In genomic region chr3:42757830-42758385, GRCm38 (mm10) we compare ENCODE assay signal across 15 mouse cellular contexts.
"Had no signal": no experiment of that assay in that cellular context is flagged by ENCODE, and none has a peak within 500 bp of the region (broad histone marks: within the 10 kb centered on the region; RNA-seq: fewer than 3 reads in every experiment).

No protein-coding gene starts in this region.

- DNase-seq: kidney, adult 18-20 months; kidney, postnatal 10 days; kidney, postnatal 4 days; lung, embryonic 14.5 days; lung, postnatal 10 days; lung, postnatal 4 days; right cerebral cortex, postnatal 14 days; thymus, adult 2 months; thymus, postnatal 25 days had no signal

- H3K36me3 ChIP-seq: limb, embryonic 15.5 days; liver, embryonic 12.5 days; midbrain, embryonic 10.5 days; midbrain, embryonic 15.5 days; neural tube, embryonic 12.5 days had no signal

- H3K4me3 ChIP-seq: limb, embryonic 15.5 days; liver, embryonic 12.5 days; midbrain, embryonic 10.5 days; midbrain, embryonic 15.5 days; neural tube, embryonic 12.5 days had no signal

- H3K9me3 ChIP-seq: limb, embryonic 15.5 days; liver, embryonic 12.5 days; midbrain, embryonic 10.5 days; midbrain, embryonic 15.5 days; neural tube, embryonic 12.5 days had no signal

- H3K27me3 ChIP-seq: limb, embryonic 15.5 days; liver, embryonic 12.5 days; midbrain, embryonic 15.5 days; neural tube, embryonic 12.5 days had no signal

- H3K4me2 ChIP-seq: limb, embryonic 15.5 days; liver, embryonic 12.5 days; lung, embryonic 14.5 days; midbrain, embryonic 15.5 days; neural tube, embryonic 12.5 days had no signal

- H3K9ac ChIP-seq: limb, embryonic 15.5 days; liver, embryonic 12.5 days; lung, embryonic 14.5 days; midbrain, embryonic 15.5 days; neural tube, embryonic 12.5 days had no signal

- H3K27ac ChIP-seq: limb, embryonic 15.5 days; liver, embryonic 12.5 days; midbrain, embryonic 10.5 days; midbrain, embryonic 15.5 days; neural tube, embryonic 12.5 days; stomach, postnatal 0 days had no signal

- ATAC-seq: liver, embryonic 12.5 days; midbrain, embryonic 15.5 days had no signal

- H3K4me1 ChIP-seq: limb, embryonic 15.5 days; liver, embryonic 12.5 days; midbrain, embryonic 10.5 days; midbrain, embryonic 15.5 days; neural tube, embryonic 12.5 days had no signal
